Mouse (Mus musculus): Measurements from ENCODE around the gene Taf3.

Gene Taf3

DNA sequence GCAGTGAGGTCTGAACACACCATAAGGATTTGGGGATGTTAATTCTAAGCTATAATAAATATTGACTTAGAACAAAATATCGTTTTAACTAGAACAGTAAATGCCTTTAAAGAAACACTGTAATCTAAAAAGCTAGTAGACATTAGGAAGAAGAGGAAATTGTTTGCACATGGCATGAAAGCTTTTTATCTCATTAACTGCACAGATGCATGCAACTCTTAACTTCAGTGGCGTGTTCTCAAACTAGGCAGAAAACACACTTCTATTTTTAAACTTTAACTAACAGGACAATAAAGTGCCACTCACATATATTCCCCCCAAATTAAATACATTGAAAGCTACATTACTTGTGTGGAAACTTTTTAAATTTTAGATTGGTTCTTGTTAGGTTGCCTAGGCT lies 91.8 kb downstream of the Taf3 start:
- DNase-seq (ENCODE audit: low spot score in 2 of 2): no peak

DNA sequence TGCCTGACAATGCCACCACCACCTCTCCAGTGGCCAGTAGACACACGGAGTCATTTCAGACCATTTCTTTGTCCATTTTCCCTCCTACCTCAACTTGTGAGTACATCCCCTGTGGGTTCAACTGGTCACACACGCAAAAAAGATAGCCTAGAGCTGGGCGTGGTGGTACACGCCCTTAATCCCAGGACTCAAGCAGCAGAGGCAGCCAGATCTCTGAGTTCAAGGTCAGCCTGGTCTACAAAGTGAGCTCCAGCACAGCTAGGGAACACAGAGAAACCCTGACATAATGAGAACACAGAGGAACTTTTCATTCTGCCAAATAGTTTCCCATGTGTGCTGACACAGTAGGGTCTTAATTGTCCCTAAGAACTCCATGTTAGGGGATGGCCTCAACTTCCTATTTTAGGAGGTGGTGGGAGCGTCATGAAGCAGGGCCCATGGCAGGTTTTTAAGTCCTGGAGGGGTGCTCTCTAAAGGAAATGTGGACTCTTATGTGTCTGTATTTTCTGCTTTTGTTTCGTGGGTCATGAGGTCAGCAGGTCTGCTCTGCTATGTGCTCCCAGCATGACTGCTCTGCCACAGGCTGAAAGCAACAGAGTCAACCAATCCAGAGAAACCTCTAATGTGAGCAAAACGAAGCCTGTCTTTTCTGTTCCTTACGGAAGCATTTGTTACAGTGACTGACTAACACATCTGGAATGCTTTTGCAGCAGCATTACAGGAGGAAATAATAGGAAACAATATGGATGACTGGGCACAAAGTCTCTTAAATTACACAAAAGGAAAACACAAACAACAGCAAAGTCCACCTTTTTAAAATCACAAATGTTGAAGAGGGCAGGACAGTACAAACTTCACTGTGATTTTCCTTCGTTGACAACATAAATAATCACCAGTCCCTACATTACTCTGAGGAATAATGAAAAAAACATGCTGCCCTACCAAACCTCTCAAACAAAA lies 92.5 kb downstream of the Taf3 start:
- DNase-seq (ENCODE audit: low spot score in 2 of 2): no peak

DNA sequence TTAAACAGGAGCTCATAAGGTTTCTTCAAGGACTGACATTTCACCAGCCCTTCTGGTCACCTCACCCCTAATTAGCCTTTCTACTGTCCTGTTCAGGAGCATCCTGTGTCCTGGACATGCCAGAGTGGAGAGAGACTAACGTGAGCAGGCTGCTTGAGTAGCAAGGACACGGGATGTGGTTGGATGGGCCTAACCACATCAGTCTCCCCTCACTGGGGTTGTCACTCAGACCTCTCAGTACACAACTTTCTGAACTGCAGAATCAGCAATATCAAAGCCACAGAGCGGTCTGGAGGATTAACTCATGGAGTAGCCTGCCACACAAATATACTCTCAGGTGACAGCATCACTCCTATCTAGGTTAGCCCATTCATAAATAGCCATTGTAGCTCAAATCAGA lies 101.7 kb downstream of the Taf3 start:
- DNase-seq (ENCODE audit: low spot score in 2 of 2): no peak

DNA sequence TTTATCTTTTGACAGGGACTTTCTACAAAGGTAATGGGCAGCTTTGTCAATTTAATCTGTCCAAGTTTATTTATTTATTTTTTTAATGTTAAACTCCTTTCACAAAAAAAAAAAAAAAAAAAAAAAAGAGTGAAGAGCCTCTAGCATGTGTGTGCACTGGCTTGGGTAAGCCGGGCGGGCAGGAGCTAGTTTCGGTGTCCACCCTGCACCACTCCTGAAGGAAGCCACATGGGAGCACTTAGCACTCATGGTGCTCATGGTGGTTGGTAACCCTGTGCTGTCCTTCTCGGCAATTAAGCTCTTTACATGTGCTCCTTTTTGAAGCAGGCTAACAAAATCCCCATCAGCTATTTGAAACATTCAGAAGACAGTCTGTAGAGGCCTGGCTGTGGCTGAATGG lies 102.8 kb downstream of the Taf3 start:
- no peak for DNase-seq (ENCODE audit: low spot score in 2 of 2)

DNA sequence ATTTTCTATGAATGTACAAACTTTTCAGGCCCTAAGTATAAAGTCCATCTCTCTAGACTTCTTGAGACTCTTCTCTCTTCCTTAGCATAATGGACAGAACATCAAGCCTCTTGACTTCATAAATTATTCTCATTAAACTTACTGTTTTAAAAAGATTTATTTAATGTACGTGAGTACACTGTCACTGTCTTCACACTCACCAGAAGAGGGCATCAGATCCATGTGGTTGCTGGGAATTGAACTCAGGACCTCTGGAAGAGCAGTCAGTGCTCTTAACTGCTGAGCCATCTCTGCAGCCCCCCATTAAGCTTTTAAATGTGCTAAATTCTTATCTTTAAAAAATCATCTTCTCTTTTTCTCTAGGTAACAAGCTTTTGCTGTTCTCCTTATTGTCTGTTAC lies 105.4 kb downstream of the Taf3 start:
- no peak for DNase-seq (ENCODE audit: low spot score in 2 of 2)

DNA sequence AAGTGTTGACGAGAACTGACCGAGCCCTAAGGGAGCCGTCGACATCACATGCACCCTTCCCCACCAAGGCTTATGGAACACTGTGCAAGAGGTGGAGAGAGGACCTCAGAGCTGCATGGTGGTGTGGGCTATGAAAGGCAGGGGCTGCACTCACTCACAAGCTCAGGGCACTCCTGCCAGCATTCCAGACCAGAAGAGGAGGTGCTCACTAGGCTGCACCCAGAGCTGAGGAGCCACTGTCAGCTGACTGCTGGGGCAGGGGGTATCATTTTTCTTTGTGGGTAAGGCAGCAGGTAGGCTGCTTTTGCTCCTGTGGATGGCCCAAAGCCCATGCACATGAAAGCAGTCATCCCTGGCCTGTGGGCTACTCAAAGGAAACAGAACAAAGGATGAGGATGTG lies 109.1 kb downstream of the Taf3 start:
- DNase-seq (ENCODE audit: low spot score in 2 of 2): no peak

DNA sequence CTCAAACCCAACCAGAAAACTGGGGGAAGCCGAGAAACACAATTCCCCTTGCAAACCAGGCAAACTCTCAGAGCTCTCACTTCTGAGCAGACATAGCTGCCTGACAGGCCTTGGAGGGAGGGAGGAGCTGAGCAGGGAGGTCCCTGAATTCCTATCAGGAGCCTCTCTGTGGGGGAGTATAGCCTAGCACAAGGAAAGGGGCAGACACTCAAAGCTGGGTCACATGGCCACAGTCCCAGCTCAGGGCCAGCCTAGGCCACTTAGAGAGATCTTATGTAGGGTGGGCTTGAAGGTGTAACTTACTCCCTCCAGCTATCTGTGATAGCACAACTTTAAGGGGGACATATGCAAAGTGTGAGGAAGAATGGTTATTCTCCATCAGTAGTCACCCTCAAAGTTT lies 112.4 kb downstream of the Taf3 start:
- DNase-seq (ENCODE audit: low spot score in 2 of 2): no peak

DNA sequence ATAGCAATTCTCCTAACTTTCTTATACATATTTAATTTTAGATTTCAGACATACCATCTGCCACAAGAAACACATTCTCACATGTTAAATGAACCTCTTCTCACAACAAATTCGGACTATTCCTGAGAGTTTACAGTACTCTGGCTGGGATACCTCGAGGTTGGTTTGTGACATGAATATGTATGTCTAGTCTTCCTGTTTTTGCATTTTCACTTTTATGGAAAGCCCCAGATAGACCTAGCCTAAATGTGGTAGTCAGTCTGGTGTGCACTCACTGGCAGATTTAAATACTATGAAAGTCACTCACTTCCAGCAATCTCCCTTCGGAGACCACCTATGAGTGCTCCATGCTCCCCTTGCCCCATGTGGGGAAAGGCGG lies 121.5 kb downstream of the Taf3 start:
- DNase-seq (ENCODE audit: low spot score in 2 of 2): no peak

DNA sequence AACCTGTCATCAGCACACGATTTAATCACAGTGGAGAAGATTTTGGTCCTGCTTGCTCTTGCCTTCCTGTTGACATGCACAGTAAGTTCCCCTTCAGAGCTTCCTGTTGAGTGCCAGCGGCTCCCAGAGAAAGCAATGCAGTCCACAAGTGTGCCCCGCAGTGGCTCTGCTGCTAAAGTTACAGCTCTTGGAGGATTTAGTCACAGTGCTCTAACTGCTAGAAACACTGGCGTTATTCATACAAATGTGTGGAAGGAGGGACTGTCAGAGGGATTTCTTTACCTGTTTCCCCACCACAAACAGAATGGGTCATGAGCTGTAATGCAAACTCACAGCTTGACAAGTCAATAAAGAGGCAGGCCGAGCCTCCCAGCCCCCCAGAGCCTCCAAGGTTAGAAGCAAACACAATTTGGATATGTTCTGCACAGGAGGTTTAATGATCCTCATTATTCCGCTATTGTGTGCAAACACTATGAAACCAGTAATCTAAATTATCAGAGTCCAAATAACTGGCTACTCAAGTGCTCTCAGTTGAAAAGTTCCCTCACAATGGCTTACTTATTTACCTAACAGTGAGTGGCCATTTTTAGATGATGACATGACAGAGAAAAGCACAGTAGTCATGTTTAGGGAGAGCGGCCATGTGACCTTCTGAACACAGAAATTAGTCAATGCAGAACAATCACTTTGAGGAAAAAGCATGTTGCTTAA lies 122.0 kb downstream of the Taf3 start:
- no peak for DNase-seq (ENCODE audit: low spot score in 2 of 2)

DNA sequence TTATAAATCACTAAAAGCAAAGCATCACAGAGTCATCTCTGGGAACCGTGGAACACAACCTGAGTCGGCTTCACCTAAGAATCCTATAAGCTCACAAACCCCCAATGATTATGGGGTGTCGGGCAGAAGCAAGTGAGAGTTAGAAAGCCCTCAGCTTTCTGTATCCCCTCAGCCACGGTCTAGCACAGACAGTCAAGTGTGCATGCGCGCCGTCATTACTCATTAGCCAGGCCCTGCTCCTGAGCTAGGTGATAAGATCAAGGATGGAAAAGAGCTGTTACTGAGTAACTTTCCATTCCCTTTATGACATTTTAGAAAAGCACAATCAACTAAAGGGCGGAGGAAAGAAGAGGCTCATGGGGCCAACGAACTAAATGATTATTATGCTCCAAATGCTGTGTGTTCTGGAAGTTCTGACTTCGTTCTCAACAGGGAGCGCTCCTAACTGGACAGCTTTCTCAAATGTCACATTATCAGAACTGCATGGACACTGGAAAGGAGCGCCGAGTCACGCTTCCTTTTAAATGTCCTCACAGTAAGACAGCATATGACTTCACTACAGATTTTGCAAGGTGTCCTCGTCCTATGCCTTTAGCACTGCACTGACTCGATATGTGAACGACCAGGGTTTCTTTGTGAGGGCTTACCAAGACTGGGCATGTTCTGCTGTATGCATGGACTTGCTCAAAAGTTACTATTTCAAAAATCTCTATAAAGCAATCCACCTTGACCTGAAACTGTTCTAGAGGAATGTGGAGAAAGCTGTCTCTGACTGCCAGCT lies 129.5 kb downstream of the Taf3 start:
- DNase-seq (ENCODE audit: low spot score in 2 of 2): no peak

DNA sequence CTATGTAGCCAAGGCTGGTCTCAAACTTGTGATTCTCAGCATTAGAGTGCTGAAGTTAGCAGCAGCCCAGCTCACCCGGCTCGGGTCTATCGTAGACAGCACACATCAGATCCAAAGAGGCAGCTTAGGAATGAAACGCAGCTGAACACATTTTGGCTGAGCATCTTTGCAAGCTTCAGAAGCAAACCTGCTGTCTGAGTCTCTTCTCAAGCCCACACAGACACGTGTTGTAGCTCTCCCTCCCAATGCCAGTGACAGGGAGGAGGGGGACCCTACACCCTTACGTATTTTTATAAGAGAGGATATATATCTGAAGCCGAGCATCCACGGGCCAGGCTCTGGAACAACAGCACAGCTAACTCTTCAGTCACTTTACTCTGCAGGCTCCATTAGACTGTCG lies 130.8 kb downstream of the Taf3 start:
- DNase-seq (ENCODE audit: low spot score in 2 of 2): no peak

DNA sequence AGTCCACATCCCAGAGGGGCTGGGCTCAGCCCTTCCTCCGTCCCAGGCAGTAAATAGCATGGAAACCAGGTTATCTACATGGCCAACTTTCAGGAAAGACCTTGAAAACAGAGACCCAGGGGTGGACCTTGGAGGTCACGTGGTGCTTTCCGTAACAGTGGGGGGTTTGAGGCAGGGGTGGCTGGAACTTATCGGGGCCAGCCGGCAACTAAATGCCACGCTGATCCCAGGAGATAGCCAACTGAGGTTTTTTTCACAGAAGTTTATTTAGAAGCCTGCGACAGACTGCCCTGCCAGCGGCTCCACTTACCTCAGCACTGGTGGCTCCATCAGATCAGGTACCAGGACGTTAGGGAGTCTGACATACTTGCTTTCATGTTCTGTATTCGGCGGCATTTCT lies 142.4 kb downstream of the Taf3 start:
- DNase-seq (ENCODE audit: low spot score in 2 of 2): no peak

DNA sequence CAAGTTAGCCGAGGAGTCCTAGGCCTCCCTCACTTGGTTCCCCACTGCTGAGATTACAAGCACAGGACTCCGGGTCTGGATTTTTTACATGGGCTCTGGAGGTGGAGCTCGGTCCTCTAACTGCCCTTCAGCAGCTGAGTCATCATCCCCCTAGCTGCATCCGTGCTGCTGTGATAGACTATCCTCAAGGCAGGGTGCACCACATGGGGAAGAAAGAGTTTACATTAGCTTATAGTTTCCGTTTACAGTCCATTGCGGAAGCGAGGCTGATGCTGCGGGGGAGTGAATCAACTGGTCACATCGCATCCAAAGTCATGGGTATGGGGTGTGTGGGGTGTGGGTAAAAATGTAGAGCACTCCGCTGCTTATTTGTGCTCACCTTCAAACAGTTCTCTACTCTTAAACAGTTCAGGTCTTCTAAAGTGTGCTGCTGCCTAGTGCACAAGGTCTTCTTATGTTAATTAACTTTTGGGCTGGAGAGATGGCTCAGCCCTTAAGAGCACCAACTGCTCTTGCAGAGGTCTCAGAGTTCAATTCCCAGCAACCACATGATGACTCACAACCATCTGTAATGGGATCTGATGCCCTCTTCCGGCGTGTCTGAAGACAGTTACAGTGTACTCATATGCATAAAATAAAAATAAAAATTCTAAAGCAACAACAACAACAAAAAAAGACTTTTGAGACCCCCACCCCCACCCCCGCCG lies 144.4 kb downstream of the Taf3 start:
- DNase-seq (ENCODE audit: low spot score in 2 of 2): peak in 1 of 2 experiments; percentile 42

DNA sequence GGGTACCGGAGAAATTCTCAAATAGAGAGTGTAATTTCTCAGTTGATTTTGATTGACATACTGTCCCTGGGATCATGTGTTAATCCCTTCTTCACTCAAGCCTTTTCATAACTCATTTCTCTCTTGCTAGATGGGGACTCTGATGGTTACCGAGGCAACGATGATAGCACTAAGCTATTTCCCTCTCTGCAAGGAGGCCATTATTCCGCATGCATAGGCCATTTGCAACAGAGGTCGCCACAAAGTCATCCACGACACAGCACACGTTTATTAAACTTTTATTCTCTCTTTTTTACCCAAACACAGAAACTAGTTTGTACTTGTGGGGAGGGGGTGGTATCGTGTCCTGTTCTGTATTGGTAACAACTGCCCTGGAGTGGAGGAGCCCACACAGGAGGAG lies 150.6 kb downstream of the Taf3 start:
- DNase-seq (ENCODE audit: low spot score in 2 of 2): no peak

DNA sequence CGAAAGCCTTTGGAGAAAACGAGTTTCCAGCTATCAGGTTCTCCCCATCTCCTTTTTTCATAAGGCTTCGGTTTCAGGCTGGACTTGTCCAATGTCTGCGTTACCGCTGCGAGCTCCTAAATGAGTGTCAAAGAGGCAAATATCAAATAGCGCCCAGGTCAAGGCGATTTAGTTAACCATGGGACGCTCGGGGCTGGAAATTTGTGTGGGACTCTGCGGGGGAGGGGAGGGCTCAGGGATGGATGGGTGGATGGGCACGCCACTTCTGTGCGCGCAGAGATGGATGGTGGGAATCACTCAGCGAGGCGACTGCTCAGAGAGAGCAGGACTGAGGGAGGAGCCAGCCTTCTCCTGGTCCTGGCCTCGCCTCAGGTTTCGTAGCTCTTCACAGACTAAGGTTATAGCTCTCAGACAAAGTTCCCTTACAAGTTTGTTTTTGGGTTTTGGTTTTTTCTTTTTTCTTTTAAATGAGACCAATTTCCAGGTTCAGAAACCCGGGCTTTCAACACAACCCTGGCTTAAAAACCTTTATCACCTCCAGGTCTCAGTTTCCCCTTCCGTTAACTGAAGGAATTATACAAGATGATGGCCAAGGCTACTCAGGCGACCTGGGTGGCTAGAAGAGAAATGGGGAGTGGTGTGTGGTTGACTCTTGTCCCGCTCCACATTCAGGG lies 152.2 kb downstream of the Taf3 start:
- no peak for DNase-seq (ENCODE audit: low spot score in 2 of 2)

DNA sequence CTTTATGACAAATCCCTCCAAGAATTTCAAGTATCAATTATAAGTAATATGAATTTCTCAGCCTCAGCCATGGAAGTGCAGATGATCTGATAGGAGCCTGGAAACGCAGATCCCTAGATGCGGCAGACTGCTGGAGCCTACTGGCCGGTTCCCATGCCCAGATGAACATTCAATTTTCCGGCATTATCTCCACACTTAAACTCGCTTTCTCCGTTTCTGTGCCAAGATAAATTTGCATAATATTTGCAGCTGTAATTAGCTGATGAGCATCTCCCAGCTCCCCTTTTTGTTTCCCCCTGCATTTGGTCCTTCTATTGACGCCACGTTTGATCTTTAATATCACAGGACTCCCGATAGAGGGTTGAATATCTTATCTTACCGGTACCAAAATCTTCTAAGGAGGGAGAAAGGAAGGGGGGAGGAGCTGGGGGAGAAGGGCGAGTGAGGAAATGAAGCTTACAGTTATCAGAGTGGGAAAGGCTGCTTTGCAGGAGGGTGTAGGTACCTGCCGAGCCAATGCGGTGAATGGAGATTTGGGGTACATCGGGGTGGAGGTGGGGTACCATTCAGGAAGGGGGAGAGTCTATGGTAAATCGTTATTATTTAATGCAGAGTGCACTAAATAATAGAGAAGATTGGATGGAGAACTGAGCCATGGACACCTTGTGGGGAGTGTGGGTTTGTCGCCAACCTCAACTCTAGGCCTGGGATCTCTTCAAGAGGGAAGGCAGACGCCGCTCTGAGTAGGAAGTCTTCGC lies 153.4 kb downstream of the Taf3 start:
- no peak for DNase-seq (ENCODE audit: low spot score in 2 of 2)

DNA sequence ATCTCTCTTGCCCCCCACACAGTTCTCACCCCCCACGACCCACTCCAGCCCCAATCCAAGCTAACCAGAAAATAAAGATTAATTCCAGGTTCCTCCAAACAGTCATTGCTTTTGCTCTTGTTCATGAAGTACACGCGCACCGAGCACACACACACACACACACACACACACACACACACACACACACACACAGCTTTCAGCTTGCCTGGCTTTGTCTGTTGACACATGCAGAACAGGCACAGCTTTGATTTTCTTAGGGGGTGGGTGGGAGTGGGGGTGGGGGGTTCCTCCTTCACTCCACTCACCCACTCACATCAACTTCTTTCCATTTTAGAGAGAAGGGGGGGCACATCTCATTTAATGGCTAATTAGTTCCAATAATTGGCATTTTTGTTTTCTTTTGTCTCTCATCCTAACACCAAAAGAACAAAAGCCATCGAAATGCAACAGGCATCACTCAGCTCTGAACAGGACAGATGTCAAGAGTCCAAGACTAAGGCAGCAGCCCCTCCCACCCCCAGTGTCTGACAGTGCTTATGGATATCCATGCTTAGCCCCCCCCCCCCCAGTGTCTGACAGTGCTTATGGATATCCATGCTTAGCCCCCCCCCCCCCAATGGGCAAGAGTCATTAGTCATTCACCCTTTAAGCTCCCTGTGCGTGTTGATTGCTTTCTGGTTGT lies 155.0 kb downstream of the Taf3 start:
- no peak for DNase-seq (ENCODE audit: low spot score in 2 of 2)

DNA sequence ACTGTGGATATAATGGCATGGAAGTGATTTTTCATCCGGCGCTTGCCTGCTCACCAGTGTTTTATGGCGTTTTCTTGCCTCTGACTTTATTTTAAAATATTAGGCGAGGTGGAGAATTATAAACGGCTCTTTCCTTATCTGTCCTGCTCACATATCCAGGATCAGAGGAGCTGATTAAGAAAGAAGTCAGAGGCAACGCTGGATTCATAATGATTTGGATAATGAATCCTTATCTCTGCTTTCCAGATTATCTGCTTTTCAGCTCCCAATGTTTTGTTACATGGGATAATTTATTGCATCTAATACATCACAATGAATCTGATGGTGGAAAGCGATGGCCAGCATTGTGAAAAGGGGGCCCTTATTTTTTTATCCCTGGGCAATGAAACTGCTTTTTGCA lies 155.9 kb downstream of the Taf3 start:
- no peak for DNase-seq (ENCODE audit: low spot score in 2 of 2)

DNA sequence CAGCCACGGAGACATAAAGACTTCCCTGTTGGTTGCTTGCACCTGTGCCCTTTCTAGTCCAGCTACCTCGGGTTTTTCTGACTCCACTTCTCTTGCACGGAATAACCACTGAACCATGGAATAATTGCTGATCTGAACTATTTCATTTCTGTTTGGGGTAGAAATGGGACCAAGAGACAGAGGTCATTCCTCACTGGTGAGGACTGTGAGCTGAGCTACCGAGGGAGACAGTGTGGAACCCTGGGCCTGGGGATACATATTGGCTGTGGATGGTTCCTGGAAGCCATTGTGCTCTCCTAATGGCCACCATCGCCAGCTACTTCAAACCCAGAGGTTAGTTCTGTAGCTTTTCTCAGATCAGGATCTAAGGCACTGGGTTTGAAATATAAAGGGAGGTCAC lies 157.5 kb downstream of the Taf3 start:
- no peak for DNase-seq (ENCODE audit: low spot score in 2 of 2)

DNA sequence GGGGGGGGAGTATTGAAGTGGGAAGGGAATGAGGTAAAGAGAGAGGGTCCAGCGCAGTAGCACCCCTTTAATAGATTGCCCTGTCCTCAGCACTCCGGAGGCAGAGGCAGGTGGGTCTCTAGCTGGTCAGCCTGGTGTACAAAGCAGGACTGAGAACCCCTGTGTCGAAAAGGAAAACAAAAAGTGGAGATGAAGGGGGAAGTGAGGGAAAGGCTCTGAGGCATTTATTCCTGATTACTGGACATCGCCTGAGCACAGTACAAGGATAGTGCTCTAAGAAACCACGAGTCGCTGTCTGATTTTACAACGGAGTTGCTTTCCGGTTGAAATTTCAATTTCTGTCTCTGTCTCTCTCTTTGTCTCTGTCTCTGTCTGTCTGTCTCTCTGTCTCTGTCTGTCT lies 158.1 kb downstream of the Taf3 start:
- no peak for DNase-seq (ENCODE audit: low spot score in 2 of 2)
